Mouse (Mus musculus) limb, embryonic 13.5 days (tissue): ENCODE measurements at regions not wholly inside any gene's neighbourhood (a gene's known extent, or its start where the extent isn't known, plus 50 kb on each side); places are given as distances from the start of the nearest gene placed in this dataset.

Source experiments
- ATAC-seq: fragments of 200-750 bp; cut with Nextera tagmentation; 2 replicates; pipeline ENCODE4 v1.8.0; 2017; ENCODE audit warnings: low read depth, moderate number of reproducible peaks, moderate TSS enrichment; ENCODE audit not compliant: low FRiP score
- H3K27ac ChIP-seq: fragments of 300-500 bp; sonication (generic); 2 replicates; pipeline ENCODE4 v1.5.1; 2015; ENCODE audit warnings: inconsistent platforms, mild to moderate bottlenecking, moderate library complexity
- H3K27me3 ChIP-seq: fragments of 300-500 bp; sonication (generic); 2 replicates; pipeline ENCODE4 v1.6.1; 2015; ENCODE audit warnings: mild to moderate bottlenecking, inconsistent platforms
- H3K36me3 ChIP-seq: fragments of 300-500 bp; sonication (generic); 2 replicates; pipeline ENCODE4 v1.6.1; 2015; ENCODE audit warnings: inconsistent platforms, mild to moderate bottlenecking, moderate library complexity
- H3K4me1 ChIP-seq: fragments of 300-500 bp; sonication (generic); 2 replicates; pipeline ENCODE4 v1.6.1; 2015; ENCODE audit warnings: inconsistent platforms
- H3K4me2 ChIP-seq: fragments of 300-500 bp; sonication (generic); replicated peaks from 2 replicates; pipeline ENCODE4 v1.6.1; 2015; ENCODE audit warnings: inconsistent platforms, mild to moderate bottlenecking, moderate library complexity
- H3K4me3 ChIP-seq: fragments of 300-500 bp; sonication (generic); 2 replicates; pipeline ENCODE4 v1.5.1; 2015; ENCODE audit warnings: moderate library complexity, mild to moderate bottlenecking, inconsistent platforms
- H3K9ac ChIP-seq: fragments of 300-500 bp; sonication (generic); 2 replicates; pipeline ENCODE4 v1.6.1; 2015; ENCODE audit warnings: mild to moderate bottlenecking, inconsistent platforms
- H3K9me3 ChIP-seq: fragments of 300-500 bp; sonication (generic); 2 replicates; pipeline ENCODE4 v1.6.1; 2016; ENCODE audit warnings: inconsistent platforms
- WGBS: fragments of 180-500 bp; shearing (Covaris S2); methylation state at CpG from one replicate; pipeline ENCODE4 v1.1.7; 2015; 5-methylcytosine and 5-hydroxymethylcytosine counted together

DNA sequence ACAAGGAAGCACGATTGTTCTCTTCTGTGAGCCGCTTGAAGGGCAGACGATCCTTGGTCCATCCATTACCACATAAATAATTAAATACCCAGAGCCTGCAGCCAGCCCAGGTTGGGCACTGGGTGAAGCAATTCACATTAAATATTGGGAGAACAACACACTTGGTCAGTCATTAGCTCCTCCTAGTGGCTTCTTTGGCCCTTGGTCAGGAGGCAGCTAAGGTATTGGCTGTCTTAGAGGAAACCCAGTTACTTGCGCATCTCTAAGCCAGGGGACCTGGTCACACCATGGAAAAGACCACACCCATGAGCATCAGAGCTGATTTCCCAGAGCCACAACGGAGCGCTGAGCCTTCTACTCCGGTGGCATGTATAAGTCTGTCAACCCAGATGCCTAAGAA is 433.2 kb downstream of the Epha4 start:
- Histone ChIP-seq H3K4me3 (no peak overlapping the region), H3K9me3 (no peaks in the 10 kb centered on the region), H3K27me3 (no peaks in the 10 kb centered on the region; the same call in 1 of the 2 replicates), H3K36me3 (no peaks in the 10 kb centered on the region), H3K9ac (no peak overlapping the region), H3K27ac (no peak overlapping the region), H3K4me2 (no peak overlapping the region), H3K4me1 (peaks cover 22% of the 10 kb centered on the region)
- ATAC-seq, result no peak
- WGBS, result 43% methylated on average over 7 of the region's 7 CpGs

DNA sequence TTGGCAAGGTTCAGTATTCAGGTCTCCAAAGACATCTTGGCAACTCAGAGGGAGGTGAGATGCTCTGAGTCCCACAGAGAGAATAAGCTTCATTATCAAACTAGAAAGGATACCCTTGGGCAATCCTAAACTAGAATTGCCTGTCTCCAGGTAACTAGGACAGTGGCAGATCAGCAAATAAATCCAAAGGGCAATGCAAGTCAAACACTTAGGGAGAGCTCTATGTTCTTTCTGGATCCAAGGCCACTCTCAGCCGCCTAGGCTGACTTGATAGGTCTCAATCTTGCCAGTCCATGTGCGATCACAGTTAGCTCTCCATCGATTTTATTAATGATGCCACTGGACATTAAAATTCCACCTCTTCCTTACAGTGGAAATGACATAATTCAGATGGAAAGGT is 432.5 kb downstream of the Epha4 start:
- Histone ChIP-seq H3K36me3 (no peaks in the 10 kb centered on the region), H3K4me3 (no peak overlapping the region), H3K27me3 (no peaks in the 10 kb centered on the region; the same call in 1 of the 2 replicates), H3K4me1 (peaks cover 22% of the 10 kb centered on the region), H3K4me2 (no peak overlapping the region), H3K9ac (no peak overlapping the region), H3K9me3 (no peaks in the 10 kb centered on the region), H3K27ac (no peak overlapping the region)
- 89% methylated on average over 3 of the region's 3 CpGs for WGBS
- no peak for ATAC-seq

GRCm38 (mm10) chr1:77093551-77093950 is 421.3 kb downstream of the Epha4 start:
- H3K9me3 ChIP-seq, result no peaks in the 10 kb centered on the region
- H3K4me2 ChIP-seq, result no peak overlapping the region
- WGBS, result 45% methylated on average over 2 of the region's 2 CpGs
- no peaks in the 10 kb centered on the region for H3K27me3 ChIP-seq
- H3K27ac ChIP-seq, result no peak overlapping the region
- no peak overlapping the region for H3K9ac ChIP-seq
- no peak overlapping the region for H3K4me3 ChIP-seq
- ATAC-seq, result no peak
- H3K4me1 ChIP-seq, result no peaks in the 10 kb centered on the region; the same call in 1 of the 2 replicates
- no peaks in the 10 kb centered on the region for H3K36me3 ChIP-seq

DNA sequence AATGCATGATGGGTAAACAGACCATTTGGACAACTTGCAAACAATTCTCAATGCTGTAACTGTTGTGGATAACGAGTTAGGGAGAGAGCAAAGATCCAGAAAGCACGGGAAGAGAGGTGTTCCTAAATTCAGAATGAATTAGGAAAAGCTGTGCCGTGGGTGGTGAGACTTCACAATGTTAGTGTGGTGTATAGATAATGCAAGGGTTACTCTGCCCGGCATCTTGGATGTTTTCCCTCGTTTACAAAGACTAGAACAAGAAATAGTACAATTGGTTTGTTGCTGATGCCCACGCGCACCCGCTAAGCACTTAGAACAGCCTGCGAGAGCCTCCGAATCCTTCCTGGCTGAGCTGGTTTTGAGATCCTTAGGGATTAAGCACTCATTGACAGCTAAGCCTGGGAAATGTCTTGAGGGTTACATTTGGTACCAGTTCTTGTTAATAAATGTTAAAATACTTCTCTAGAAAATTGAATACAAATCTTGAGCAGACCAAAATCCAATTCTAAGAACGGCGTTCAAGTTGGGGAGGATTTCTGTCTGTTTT is 413.1 kb downstream of the Epha4 start:
- Histone ChIP-seq H3K27ac (no peak overlapping the region), H3K4me2 (0 out of 2 replicates have a peak overlapping the region, but pooled peaks have one; percentile 3)
- 43% methylated on average over 12 of the region's 12 CpGs for WGBS

GRCm38 (mm10) chr1:77102421-77103133 is 412.3 kb downstream of the Epha4 start:
- peak overlapping the region; percentile 9; the same call in 1 of the 2 replicates for H3K4me2 ChIP-seq

More for the DNA sequence above, 413.1 kb downstream of the Epha4 start:
- H3K36me3 ChIP-seq, result no peaks in the 10 kb centered on the region
- H3K4me3 ChIP-seq, result no peak overlapping the region
- peaks cover 16% of the 10 kb centered on the region for H3K4me1 ChIP-seq
- no peak overlapping the region for H3K9ac ChIP-seq
- no peaks in the 10 kb centered on the region for H3K27me3 ChIP-seq
- H3K9me3 ChIP-seq, result no peaks in the 10 kb centered on the region
- ATAC-seq, result no peak

GRCm38 (mm10) chr1:77109861-77110785 is 404.8 kb downstream of the Epha4 start:
- H3K27me3 ChIP-seq, result no peaks in the 10 kb centered on the region
- no peak overlapping the region for H3K4me2 ChIP-seq
- no peak for ATAC-seq
- 0 out of 2 replicates have a peak, but pooled peaks cover 2% of the 10 kb centered on the region for H3K9me3 ChIP-seq
- no peak overlapping the region for H3K4me3 ChIP-seq
- no peak overlapping the region for H3K9ac ChIP-seq
- WGBS, result 71% methylated on average over 6 of the region's 6 CpGs
- H3K27ac ChIP-seq, result no peak overlapping the region
- H3K4me1 ChIP-seq, result peaks cover 6% of the 10 kb centered on the region; the same call in 1 of the 2 replicates
- no peaks in the 10 kb centered on the region for H3K36me3 ChIP-seq

More at GRCm38 (mm10) chr1:77102421-77103133, 412.3 kb downstream of the Epha4 start:
- Histone ChIP-seq H3K9me3 (no peaks in the 10 kb centered on the region), H3K4me1 (peaks cover 21% of the 10 kb centered on the region), H3K4me3 (no peak overlapping the region), H3K36me3 (no peaks in the 10 kb centered on the region), H3K9ac (no peak overlapping the region), H3K27ac (no peak overlapping the region), H3K27me3 (no peaks in the 10 kb centered on the region)
- 42% methylated on average over 13 of the region's 13 CpGs for WGBS
- no peak for ATAC-seq

DNA sequence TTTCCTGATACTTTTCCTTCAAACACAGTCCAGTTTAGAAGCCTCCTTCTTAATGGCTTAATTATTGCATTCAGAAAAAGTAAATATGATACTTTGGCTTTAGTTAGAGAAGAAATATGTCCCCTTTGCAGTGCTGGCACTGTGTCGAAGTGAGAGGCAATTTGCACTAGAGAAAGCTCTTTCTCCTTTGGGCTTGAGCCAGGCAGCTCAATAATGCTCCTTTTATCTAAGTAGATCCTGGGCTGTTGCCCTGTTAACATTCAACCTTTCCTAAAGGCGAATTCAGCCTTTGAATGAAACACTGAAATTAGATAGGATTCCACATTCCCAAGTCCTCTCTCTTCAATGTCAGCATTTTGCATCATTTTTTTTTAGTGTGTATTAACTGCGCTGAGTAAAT is 386.5 kb downstream of the Epha4 start:
- Histone ChIP-seq H3K27me3 (no peaks in the 10 kb centered on the region), H3K4me3 (no peak overlapping the region), H3K9ac (no peak overlapping the region), H3K36me3 (no peaks in the 10 kb centered on the region), H3K27ac (peak overlapping the region; percentile 6; the same call in 1 of the 2 replicates), H3K4me2 (no peak overlapping the region), H3K4me1 (peaks cover 16% of the 10 kb centered on the region), H3K9me3 (no peaks in the 10 kb centered on the region)
- whole genome bisulfite sequencing, result 56% methylated on average over 3 of the region's 3 CpGs
- no peak for ATAC-seq

DNA sequence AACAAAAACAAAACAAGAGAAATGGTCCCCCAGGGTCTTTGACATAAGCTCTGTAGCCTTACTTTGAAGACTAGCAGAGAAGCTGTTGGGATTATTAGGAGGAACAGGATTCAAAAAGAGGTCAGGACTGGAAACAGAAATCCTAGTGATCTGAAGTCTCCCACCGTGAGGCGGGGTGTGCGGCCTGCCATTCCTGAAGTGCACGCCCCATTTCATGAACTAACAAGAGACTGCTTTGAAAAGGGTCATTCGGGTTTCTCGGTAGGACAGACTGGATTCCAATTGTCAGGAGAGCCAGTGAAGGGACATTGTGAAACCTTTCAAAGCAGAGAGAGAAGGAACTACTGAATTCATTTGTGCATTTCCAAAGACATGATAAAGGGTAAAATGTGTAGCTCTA is 377.2 kb downstream of the Epha4 start:
- H3K9ac ChIP-seq, result no peak overlapping the region
- ATAC-seq, result no peak
- H3K36me3 ChIP-seq, result no peaks in the 10 kb centered on the region
- 45% methylated on average over 6 of the region's 6 CpGs for WGBS
- H3K4me1 ChIP-seq, result peaks cover 14% of the 10 kb centered on the region
- no peak overlapping the region for H3K27ac ChIP-seq
- no peaks in the 10 kb centered on the region for H3K9me3 ChIP-seq
- no peak overlapping the region for H3K4me2 ChIP-seq
- no peaks in the 10 kb centered on the region for H3K27me3 ChIP-seq
- no peak overlapping the region for H3K4me3 ChIP-seq

- no peaks in the 10 kb centered on the region for H3K27me3 ChIP-seq
- peak overlapping the region; percentile 61; the same call in 1 of the 2 replicates for H3K27ac ChIP-seq
- ATAC-seq, result peak; percentile 88
- WGBS, result 9% methylated on average over 7 of the region's 7 CpGs
- no peaks in the 10 kb centered on the region for H3K9me3 ChIP-seq
- peak overlapping the region; percentile 34 for H3K4me2 ChIP-seq
- no peak overlapping the region for H3K9ac ChIP-seq
- H3K4me3 ChIP-seq, result no peak overlapping the region
- H3K36me3 ChIP-seq, result no peaks in the 10 kb centered on the region
- peaks cover 14% of the 10 kb centered on the region for H3K4me1 ChIP-seq
Measured at GRCm38 (mm10) chr1:77140906-77141305, 374.0 kb downstream of the Epha4 start.

GRCm38 (mm10) chr1:77148052-77148451 is 366.8 kb downstream of the Epha4 start:
- Histone ChIP-seq H3K27me3 (no peaks in the 10 kb centered on the region), H3K9me3 (0 out of 2 replicates have a peak, but pooled peaks cover 4% of the 10 kb centered on the region), H3K9ac (no peak overlapping the region), H3K36me3 (no peaks in the 10 kb centered on the region), H3K4me2 (no peak overlapping the region), H3K27ac (no peak overlapping the region), H3K4me1 (no peaks in the 10 kb centered on the region), H3K4me3 (no peak overlapping the region)
- WGBS, result 95% methylated on average over 4 of the region's 4 CpGs
- ATAC-seq, result no peak

- Histone ChIP-seq H3K36me3 (no peaks in the 10 kb centered on the region), H3K9me3 (no peaks in the 10 kb centered on the region), H3K4me2 (no peak overlapping the region), H3K9ac (no peak overlapping the region), H3K27me3 (no peaks in the 10 kb centered on the region), H3K27ac (no peak overlapping the region), H3K4me3 (no peak overlapping the region), H3K4me1 (no peaks in the 10 kb centered on the region)
- 81% methylated on average over 4 of the region's 4 CpGs for WGBS
- ATAC-seq, result no peak
Measured at GRCm38 (mm10) chr1:77168316-77168715, 346.6 kb downstream of the Epha4 start.

DNA sequence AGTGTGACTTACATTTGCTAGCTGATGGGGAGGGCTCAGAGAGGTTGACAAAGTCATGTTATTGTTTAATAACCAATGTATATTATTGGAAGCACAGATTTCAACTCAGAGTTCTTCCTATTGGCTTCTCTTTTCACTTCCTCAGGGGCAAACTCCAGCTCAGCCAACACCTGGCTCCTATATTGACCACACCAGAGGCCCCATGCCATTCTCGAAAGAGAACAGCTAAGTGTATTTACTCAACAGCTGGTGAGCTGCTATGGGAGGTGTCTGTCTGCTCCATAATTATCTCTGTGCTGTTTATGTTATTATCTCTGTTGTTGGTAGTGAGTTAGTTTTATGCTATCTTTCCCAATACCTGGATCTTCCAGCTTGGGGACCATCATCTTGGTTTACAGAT is 342.4 kb downstream of the Epha4 start:
- no peaks in the 10 kb centered on the region for H3K9me3 ChIP-seq
- no peaks in the 10 kb centered on the region for H3K36me3 ChIP-seq
- H3K4me1 ChIP-seq, result peaks cover 10% of the 10 kb centered on the region; the same call in 1 of the 2 replicates
- no peak overlapping the region for H3K4me3 ChIP-seq
- H3K4me2 ChIP-seq, result no peak overlapping the region
- WGBS, result 82% methylated on average over 1 of the region's 1 CpGs
- H3K27ac ChIP-seq, result no peak overlapping the region
- H3K9ac ChIP-seq, result no peak overlapping the region
- H3K27me3 ChIP-seq, result no peaks in the 10 kb centered on the region
- ATAC-seq, result no peak
